Mouse (Mus musculus): ENCODE data around the gene Opcml.

DNA sequence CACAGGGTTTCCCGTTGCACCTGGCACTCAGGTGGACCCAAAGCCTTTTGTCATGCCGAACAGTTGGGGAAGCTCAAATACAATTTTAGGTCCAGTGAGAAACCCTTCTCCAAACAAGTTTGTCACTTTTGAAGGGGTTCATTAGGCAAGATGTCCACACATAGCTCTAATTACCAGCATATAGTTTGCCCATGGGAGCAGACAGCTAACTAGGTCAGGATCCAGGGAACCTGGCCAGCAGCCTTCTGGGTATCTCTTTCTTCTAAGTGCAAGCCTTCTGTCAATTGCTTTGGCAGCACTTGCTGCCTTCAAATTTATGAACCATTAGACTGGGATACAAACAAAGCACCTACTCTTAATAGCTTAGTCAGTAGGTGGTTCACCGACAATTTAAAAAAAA is 653.9 kb downstream of the Opcml start:
- TF ChIP-seq CTCF (IDR thresholded peaks at IDR 0.05; ENCODE audit: control insufficient read depth, insufficient read depth, low read length) = no peak
- TF ChIP-seq POLR2A (IDR thresholded peaks at IDR 0.05; ENCODE audit: borderline replicate concordance, control insufficient read depth, low read depth, low read length) = no peak
